Mouse (Mus musculus) stomach, embryonic 15.5 days (tissue): ENCODE data around the gene Fem1a. TPM values are rescaled to one million over a fixed set of nuclear protein-coding genes. Genes with fewer than 3 reads are reported as not detected.
A peak's percentile ranks its signal among the peaks of the same experiment; 100 is the strongest.

Experiments used
- ATAC-seq: fragments of 200-750 bp; cut with Nextera tagmentation; 2 replicates; pipeline ENCODE4 v1.8.0; 2017; ENCODE audit warnings: low read depth, moderate number of reproducible peaks, moderate TSS enrichment; ENCODE audit not compliant: insufficient read depth, low FRiP score
- H3K27ac ChIP-seq: fragments of 300-500 bp; sonication (generic); 2 replicates; pipeline ENCODE4 v1.5.1; 2015; ENCODE audit warnings: mild to moderate bottlenecking, inconsistent platforms
- H3K27me3 ChIP-seq: fragments of 300-500 bp; sonication (generic); replicated peaks from 2 replicates; pipeline ENCODE4 v1.6.1; 2015; ENCODE audit warnings: inconsistent platforms
- H3K36me3 ChIP-seq: fragments of 300-500 bp; sonication (generic); 2 replicates; pipeline ENCODE4 v1.6.1; 2015; ENCODE audit warnings: inconsistent platforms
- H3K4me1 ChIP-seq: fragments of 300-500 bp; sonication (generic); 2 replicates; pipeline ENCODE4 v1.6.1; 2015; ENCODE audit warnings: inconsistent platforms
- H3K4me2 ChIP-seq: fragments of 300-500 bp; sonication (generic); 2 replicates; pipeline ENCODE4 v1.6.1; 2015; ENCODE audit warnings: mild to moderate bottlenecking, inconsistent platforms
- H3K4me3 ChIP-seq: fragments of 300-500 bp; sonication (generic); replicated peaks from 2 replicates; pipeline ENCODE4 v1.5.1; 2015; ENCODE audit warnings: inconsistent platforms
- H3K9ac ChIP-seq: fragments of 300-500 bp; sonication (generic); 2 replicates; pipeline ENCODE4 v1.6.1; 2015; ENCODE audit warnings: inconsistent platforms
- H3K9me3 ChIP-seq: fragments of 300-500 bp; sonication (generic); 2 replicates; pipeline ENCODE4 v1.6.1; 2016; ENCODE audit warnings: inconsistent platforms
- WGBS: fragments of 180-500 bp; shearing (Covaris S2); methylation state at CpG from one replicate; pipeline ENCODE4 v1.1.7; 2015; 5-methylcytosine and 5-hydroxymethylcytosine counted together
- polyA plus RNA-seq: library from polyadenylated mRNA; unstranded; fragments of >200 nt; fragmentation: Nextera tagmentation; extraction: Ambion mirVana; gene quantifications from 2 replicates; pipeline ENCODE4 v1.2.1, GENCODE M21; 2015

Fem1a gene
- polyA plus RNA-seq, result 12.7 and 13.0 TPM in 2 replicates

DNA sequence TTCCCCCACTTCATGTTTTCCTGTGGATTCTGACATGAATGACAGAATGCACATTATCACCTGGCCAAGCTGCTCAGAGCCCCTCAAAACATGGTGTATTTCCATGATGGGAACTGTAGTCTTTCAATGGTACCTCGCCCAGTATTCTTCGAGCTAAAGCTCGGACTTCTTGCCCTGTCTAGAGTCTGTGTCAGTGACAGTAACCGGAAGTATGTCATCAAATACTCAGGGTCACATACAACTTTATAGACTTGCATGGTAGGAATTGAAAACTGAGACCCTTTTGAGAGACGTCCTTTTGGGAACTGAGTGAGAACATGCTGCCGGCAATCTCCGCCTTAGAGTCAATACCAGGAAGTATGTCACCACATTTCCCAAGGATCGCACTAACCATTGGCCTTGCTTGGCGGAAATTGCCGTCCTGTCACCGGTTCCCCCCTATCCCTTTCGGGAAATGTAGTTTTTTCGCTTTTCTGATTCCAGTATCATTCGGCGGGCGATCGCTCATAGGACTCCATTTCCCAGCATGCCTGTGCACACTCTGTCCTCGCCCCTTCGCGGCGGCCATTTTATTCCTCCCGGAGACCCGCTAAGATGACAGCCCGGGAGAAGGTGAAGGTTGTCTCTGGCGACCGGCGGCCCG, at the start of gene Fem1a:
Gene Fem1a (plus strand): TSS at position 572 of the 643 bp plus-strand sequence.
- 0% methylated on average over 28 of the region's 28 CpGs for WGBS
- Histone ChIP-seq H3K27ac (peak within 1 kb of the TSS; percentile 93), H3K9ac (peak within 1 kb of the TSS; percentile 37; the same call in 1 of the 2 replicates), H3K36me3 (peaks cover 17% of the 10 kb centered on the region), H3K4me1 (peaks cover 36% of the 10 kb centered on the region), H3K9me3 (no peaks in the 10 kb centered on the region), H3K4me2 (peak within 1 kb of the TSS; percentile 96), H3K4me3 (peak within 1 kb of the TSS; percentile 67), H3K27me3 (no peaks in the 10 kb centered on the region)
- ATAC-seq, result peak; percentile 92

DNA sequence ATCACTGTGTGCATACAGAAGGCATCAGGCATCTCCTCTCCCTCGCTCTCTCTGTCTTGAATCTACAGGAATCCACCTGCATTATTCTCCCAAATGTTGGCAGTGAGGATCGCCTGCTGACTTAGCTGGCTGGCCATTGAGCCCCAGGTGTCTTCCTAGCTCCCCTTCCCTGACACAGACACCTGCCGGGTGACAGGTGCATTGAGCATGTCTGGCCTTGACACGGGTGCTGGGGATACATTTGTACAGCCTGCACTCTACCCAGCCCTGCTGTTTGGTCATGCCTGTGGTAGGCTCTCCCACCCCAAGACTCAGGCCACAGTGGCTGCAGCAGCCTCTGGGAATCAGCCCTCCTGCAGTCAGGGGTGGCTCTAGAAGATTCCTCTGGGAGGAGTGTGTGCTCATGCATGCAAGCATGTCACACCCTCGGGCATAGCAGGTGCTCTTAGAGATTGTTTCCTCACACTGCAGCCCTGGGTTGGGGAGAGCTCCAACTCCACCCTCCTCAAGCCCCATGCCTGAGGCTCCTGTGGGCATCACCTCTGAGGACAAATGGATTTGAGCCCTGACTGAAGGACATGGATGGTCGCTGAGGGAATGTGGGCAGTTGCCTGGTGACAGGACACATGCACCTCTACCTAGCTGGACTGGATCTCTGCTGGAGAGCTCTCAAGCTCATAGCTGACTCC, 49.5 kb upstream of the Fem1a start:
- Histone ChIP-seq H3K36me3 (peaks cover 85% of the 10 kb centered on the region), H3K4me2 (no peak overlapping the region), H3K4me1 (0 out of 2 replicates have a peak, but pooled peaks cover 5% of the 10 kb centered on the region), H3K27me3 (no peaks in the 10 kb centered on the region), H3K27ac (no peak overlapping the region; the same call in 1 of the 2 replicates), H3K9me3 (no peaks in the 10 kb centered on the region), H3K9ac (no peak overlapping the region), H3K4me3 (no peak overlapping the region)
- no peak for ATAC-seq
- 83% methylated on average over 6 of the region's 6 CpGs for WGBS

DNA sequence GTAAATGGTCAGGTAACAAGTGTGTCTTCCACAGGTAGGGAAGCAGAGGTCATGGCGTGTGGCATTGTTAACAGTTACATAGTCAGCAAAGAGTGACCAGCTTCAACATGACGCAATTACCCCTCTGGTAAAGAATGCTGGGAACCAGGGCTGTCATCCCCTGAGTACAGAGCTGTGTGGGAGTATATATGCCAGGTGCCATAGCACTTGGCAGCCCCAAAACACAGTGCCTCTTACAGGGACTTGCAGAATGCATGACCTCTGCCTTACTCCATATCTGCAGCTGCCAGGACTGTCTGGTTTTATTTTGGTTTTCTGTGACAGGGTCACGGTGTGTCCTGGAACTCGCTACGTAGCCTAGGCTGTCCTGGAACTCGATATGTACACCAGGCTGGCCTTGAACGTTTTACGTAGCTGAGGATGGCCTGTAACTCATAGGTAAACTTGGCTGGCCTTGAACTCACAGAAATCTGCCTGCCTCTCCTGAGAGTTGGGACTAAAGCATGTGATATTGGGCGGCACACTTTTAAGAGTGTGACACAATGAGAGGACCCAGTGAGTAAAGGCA, 48.6 kb upstream of the Fem1a start:
- Histone ChIP-seq H3K4me3 (no peak overlapping the region), H3K36me3 (peaks cover 76% of the 10 kb centered on the region), H3K4me2 (no peak overlapping the region), H3K9ac (no peak overlapping the region), H3K27ac (no peak overlapping the region), H3K9me3 (no peaks in the 10 kb centered on the region), H3K27me3 (no peaks in the 10 kb centered on the region), H3K4me1 (peaks cover 12% of the 10 kb centered on the region; the same call in 1 of the 2 replicates)
- ATAC-seq, result no peak
- 90% methylated on average over 9 of the region's 9 CpGs for WGBS

DNA sequence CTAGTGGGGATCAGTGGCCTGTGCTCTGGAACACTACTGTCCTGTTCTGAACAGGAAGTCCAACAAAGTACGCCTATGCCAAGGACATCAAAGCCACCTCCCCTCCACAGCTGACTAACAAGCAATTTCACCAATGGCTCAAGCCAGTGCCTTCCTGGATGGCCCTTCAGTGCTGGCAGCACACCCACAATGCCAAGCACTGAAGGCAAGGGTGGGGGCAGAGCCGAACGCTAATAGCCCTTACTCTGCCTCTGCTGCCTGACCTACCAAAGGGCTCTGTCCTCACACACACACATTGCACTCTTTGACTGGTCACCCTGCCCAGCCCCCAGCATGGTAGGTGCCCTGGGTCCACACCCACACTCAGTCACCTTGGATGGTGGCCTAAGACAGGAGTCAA, 47.8 kb upstream of the Fem1a start:
- no peaks in the 10 kb centered on the region for H3K27me3 ChIP-seq
- ATAC-seq, result no peak
- no peak overlapping the region for H3K27ac ChIP-seq
- WGBS, result 80% methylated on average over 3 of the region's 3 CpGs
- peaks cover 13% of the 10 kb centered on the region; the same call in 1 of the 2 replicates for H3K4me1 ChIP-seq
- peaks cover 69% of the 10 kb centered on the region for H3K36me3 ChIP-seq
- H3K9me3 ChIP-seq, result no peaks in the 10 kb centered on the region
- H3K4me2 ChIP-seq, result no peak overlapping the region
- H3K9ac ChIP-seq, result no peak overlapping the region
- H3K4me3 ChIP-seq, result no peak overlapping the region

DNA sequence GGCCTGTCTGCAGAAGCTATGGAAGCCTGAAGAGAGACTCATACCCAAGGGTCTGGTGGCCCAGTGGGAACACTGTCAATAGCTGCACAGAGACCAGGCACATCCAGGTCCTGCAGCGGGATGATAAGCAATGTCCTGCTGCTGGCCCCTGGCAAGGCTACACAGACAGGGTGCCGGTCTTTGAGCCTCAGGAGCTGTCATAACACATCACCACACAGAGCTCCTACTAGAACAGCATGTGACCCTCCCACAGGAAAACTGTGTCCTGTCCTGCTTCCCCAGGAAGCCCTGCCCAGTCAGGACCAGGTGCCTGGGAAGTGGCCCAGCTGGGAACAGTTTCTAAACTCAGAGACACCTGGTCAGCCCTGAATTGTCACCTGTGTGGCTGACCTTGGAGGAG, 45.5 kb upstream of the Fem1a start:
- H3K27me3 ChIP-seq, result no peaks in the 10 kb centered on the region
- 85% methylated on average over 2 of the region's 2 CpGs for WGBS
- H3K27ac ChIP-seq, result no peak overlapping the region
- no peak overlapping the region for H3K4me2 ChIP-seq
- peak; percentile 9; the same call in 1 of the 2 replicates for ATAC-seq
- H3K9me3 ChIP-seq, result no peaks in the 10 kb centered on the region
- no peak overlapping the region for H3K9ac ChIP-seq
- H3K4me1 ChIP-seq, result peaks cover 13% of the 10 kb centered on the region; the same call in 1 of the 2 replicates
- H3K36me3 ChIP-seq, result peaks cover 46% of the 10 kb centered on the region
- H3K4me3 ChIP-seq, result no peak overlapping the region

DNA sequence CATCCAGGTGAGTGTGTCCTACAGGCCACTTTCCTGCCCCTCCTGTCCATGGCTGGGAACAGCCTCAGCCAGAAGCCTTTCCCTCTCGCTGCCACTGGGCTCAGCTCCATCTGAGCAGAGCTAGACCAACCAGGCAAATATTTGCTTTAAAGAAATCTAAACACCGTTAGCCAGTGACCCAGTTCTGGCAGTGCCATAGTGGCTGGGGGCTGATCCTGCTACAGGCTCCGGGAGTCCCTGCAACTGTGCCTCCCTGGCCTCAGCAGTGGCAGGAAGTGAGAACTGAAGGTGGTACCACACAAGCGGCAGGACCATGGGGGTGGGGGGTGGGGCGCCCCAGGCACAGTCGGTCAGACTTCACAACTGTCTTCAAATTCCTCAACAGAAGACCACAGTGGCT, 43.9 kb upstream of the Fem1a start:
- H3K4me1 ChIP-seq, result peaks cover 24% of the 10 kb centered on the region
- H3K36me3 ChIP-seq, result peaks cover 36% of the 10 kb centered on the region
- H3K27ac ChIP-seq, result peak overlapping the region; percentile 44; the same call in 1 of the 2 replicates
- no peaks in the 10 kb centered on the region for H3K27me3 ChIP-seq
- ATAC-seq, result peak; percentile 79
- no peak overlapping the region for H3K9ac ChIP-seq
- H3K4me2 ChIP-seq, result no peak overlapping the region
- H3K9me3 ChIP-seq, result no peaks in the 10 kb centered on the region
- 32% methylated on average over 6 of the region's 6 CpGs for WGBS
- H3K4me3 ChIP-seq, result no peak overlapping the region

DNA sequence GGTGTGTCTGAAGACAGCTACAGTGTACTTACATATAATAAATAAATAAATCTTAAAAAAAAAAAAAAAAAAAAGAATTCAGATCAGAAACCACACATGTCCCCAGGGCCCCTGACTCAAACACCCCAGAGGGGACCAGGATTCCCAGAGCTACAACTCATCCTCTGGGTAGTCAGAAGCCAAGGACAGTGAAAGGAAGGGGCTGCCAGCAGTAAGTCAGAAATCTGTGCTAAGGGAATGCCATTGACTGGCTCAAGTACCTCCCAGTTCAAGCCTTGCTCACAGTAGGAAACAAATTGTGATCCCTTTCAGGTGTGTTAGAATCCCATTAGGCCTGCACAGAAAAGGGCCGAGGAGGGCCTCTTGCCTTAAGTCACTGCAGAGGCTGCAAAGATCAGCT, 42.4 kb upstream of the Fem1a start:
- peaks cover 23% of the 10 kb centered on the region for H3K36me3 ChIP-seq
- no peaks in the 10 kb centered on the region for H3K9me3 ChIP-seq
- no peaks in the 10 kb centered on the region for H3K27me3 ChIP-seq
- H3K9ac ChIP-seq, result no peak overlapping the region
- no peak overlapping the region for H3K27ac ChIP-seq
- no peak overlapping the region for H3K4me2 ChIP-seq
- H3K4me3 ChIP-seq, result no peak overlapping the region
- H3K4me1 ChIP-seq, result peaks cover 25% of the 10 kb centered on the region
- ATAC-seq, result no peak
- 74% methylated on average over 1 of the region's 1 CpGs for WGBS

DNA sequence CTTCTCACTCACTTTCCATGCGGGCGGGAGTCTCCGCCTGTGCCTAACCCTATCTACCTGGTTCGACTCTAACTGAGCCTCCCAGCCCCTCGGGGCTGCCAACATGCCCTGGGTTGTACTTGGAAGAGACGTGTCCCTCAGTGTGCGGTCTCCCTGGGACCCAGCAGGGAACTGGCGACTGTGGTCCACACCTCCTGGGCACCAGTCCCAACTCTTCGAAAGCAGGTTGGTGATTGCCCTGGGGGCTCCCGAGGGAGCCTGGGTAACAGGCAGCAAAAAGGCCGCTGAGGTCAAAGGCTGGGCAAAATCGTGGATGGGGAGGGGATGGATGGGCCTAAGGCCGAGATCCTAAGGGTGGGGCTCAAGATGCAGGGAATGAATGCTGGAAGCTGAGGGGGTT, 38.9 kb upstream of the Fem1a start:
- Histone ChIP-seq H3K36me3 (no peaks in the 10 kb centered on the region), H3K27ac (peak overlapping the region; percentile 89; the same call in 1 of the 2 replicates)
- 64% methylated on average over 13 of the region's 13 CpGs for WGBS

DNA sequence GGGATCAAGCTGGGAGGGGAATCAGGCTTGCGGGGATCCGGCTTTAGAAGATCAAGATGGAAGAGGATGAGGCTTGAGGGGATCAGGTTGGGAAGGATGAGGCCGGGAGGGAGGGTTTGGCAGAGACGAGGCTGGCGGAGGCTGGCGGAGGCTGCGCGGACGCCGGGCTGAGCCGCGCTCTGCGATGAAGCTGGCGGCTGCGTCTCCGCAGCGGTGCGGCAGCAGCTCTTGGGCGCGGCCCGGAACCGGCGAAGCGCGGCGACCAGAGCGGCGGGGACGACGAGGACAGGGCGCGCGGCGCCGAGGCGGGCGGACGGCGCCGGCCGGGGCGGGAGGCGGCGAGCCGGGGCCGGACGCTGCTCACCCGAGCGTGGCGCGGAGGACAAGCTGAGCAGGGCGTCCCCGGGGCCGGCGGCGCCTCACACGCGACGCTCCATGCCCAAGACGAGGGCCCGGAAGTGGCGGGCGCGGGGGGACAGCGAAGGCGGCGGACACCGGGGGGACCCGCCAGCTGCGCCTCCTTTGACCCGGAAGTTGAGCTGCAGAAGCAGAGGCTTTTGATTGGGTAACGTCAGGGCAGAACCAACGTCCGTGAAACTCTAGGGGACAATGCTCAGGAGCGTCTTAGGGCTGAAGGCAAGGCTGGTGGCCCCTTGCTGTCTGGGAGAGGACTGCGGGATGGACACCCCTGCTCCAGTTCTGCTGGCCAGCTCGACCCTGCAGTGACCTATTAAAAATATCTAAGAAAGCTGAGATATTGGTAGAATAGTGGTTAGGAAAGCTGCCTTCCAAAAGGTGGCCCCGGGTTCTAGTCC, 38.0 kb upstream of the Fem1a start, which contains the start of gene Dpp9:
Gene Dpp9 (minus strand): TSS at position 529 of the 815 bp plus-strand sequence.
- Histone ChIP-seq H3K9me3 (no peaks in the 10 kb centered on the region), H3K9ac (peak within 1 kb of the TSS; percentile 84), H3K36me3 (no peaks in the 10 kb centered on the region), H3K4me3 (peak within 1 kb of the TSS; percentile 89), H3K27me3 (no peaks in the 10 kb centered on the region), H3K4me1 (peaks cover 18% of the 10 kb centered on the region), H3K27ac (peak within 1 kb of the TSS; percentile 89), H3K4me2 (peak within 1 kb of the TSS; percentile 72)
- WGBS, result under 1% methylated on average over 77 of the region's 78 CpGs
- ATAC-seq, result peak; percentile 97

More for the DNA sequence above, 38.9 kb upstream of the Fem1a start:
- ATAC-seq, result no peak
- peak overlapping the region; percentile 84; the same call in 1 of the 2 replicates for H3K9ac ChIP-seq
- no peaks in the 10 kb centered on the region for H3K9me3 ChIP-seq
- no peaks in the 10 kb centered on the region for H3K27me3 ChIP-seq
- peak overlapping the region; percentile 89 for H3K4me3 ChIP-seq
- peaks cover 22% of the 10 kb centered on the region for H3K4me1 ChIP-seq
- peak overlapping the region; percentile 72 for H3K4me2 ChIP-seq

DNA sequence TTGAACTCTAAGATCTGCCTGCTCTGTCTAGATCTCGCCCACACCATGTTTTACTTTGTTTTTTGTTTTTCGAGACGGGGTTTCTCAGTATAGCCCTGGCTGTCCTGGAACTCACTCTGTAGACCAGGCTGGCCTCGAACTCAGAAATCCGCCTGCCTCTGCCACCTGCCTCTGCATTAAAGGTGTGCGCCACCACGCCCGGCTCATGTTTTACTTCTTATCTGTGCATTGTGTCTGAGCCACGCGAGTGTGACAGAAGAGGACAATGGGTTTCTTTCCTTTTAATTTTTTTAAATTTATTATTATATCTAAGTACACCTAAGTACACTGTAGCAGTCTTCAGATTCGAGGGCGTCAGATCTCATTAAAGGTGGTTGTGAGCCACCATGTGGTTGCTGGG, 37.4 kb upstream of the Fem1a start:
- peak overlapping the region; percentile 67 for H3K27ac ChIP-seq
- H3K36me3 ChIP-seq, result no peaks in the 10 kb centered on the region
- no peaks in the 10 kb centered on the region for H3K27me3 ChIP-seq
- H3K9me3 ChIP-seq, result no peaks in the 10 kb centered on the region
- 40% methylated on average over 12 of the region's 12 CpGs for WGBS
- H3K4me3 ChIP-seq, result peak overlapping the region; percentile 89
- H3K9ac ChIP-seq, result peak overlapping the region; percentile 2; the same call in 1 of the 2 replicates
- peaks cover 18% of the 10 kb centered on the region for H3K4me1 ChIP-seq
- H3K4me2 ChIP-seq, result peak overlapping the region; percentile 72
- ATAC-seq, result no peak

DNA sequence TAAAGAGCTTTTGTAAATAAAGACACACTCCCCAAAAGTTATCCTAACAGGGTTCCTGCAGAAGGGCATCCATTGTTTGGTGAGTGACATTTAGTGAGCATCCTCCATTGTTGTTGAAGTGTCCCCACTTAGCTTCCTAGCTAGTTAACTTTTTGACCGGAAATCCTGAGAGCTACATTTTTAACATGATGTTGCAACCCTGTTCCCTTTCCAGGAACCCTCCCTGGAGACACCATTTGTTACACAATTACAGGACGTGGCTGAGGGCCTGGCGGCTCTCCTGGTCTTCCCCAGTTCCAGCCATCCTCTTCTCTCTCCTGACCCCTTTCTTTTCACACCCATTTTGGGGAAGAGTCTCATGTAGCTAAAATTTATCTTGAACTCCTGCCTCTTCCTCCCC, 36.8 kb upstream of the Fem1a start:
- H3K27ac ChIP-seq, result peak overlapping the region; percentile 31; the same call in 1 of the 2 replicates
- no peak overlapping the region; the same call in 1 of the 2 replicates for H3K4me2 ChIP-seq
- H3K27me3 ChIP-seq, result no peaks in the 10 kb centered on the region
- no peaks in the 10 kb centered on the region for H3K9me3 ChIP-seq
- no peak overlapping the region for H3K4me3 ChIP-seq
- H3K4me1 ChIP-seq, result peaks cover 18% of the 10 kb centered on the region
- WGBS, result 40% methylated on average over 3 of the region's 3 CpGs
- no peaks in the 10 kb centered on the region for H3K36me3 ChIP-seq
- no peak for ATAC-seq
- H3K9ac ChIP-seq, result no peak overlapping the region
